Mouse (Mus musculus): Measurements from ENCODE around the gene Tlnrd1. TPM values are rescaled to one million over a fixed set of nuclear protein-coding genes. Genes with fewer than 3 reads are reported as not detected.

Gene Tlnrd1
- polyA plus RNA-seq, 1 experiment from 2014 or later: 9.4 TPM

GRCm38 (mm10) chr7:83869839-83870543, 14.1 kb downstream of the Tlnrd1 start:
- H3K9me3 ChIP-seq (ENCODE audit: control insufficient read depth, low read length): no peaks in the 10 kb centered on the region
- no peaks in the 10 kb centered on the region for H3K4me1 ChIP-seq (ENCODE audit: control insufficient read depth, insufficient read depth, low read length)
- no peak overlapping the region for H3K4me3 ChIP-seq (ENCODE audit: low read depth, low read length)
- no peak overlapping the region for H3K9ac ChIP-seq (replicated peaks; ENCODE audit: low read depth, low read length)
- no peak for ATAC-seq (ENCODE audit: low read depth)
- no peaks in the 10 kb centered on the region for H3K36me3 ChIP-seq (ENCODE audit: control insufficient read depth, insufficient read depth, low read length)
- WGBS: 38% methylated on average over 5 of the region's 5 CpGs
- H3K4me2 ChIP-seq (ENCODE audit: low read depth, low read length): no peak overlapping the region
- no peaks in the 10 kb centered on the region for H3K27me3 ChIP-seq (ENCODE audit: control insufficient read depth, insufficient read depth, low read length)
- H3K27ac ChIP-seq (ENCODE audit: low read depth, low read length): no peak overlapping the region

DNA sequence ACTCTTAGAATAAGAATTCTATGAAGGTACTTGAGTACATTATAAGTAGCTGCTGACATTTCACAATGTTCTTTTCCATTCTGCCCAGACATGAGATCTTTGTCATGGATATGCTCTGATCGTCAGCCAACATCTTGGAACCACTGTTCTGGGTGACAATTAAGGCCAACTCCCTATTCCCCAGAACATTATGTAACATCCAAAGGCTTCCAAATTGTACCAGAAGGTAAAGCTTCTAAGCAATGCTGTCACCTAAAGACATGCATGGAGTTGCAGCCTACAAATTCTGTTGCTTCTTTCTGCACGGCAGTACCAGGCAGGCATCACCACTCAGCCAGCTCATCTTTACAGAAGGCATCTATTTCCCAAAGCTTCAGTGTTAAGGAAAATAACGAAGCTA, 15.9 kb downstream of the Tlnrd1 start:
- Histone ChIP-seq H3K4me2 (ENCODE audit: low read depth, low read length) (no peak overlapping the region), H3K27me3 (ENCODE audit: control insufficient read depth, insufficient read depth, low read length) (no peaks in the 10 kb centered on the region), H3K9me3 (ENCODE audit: control insufficient read depth, low read length) (no peaks in the 10 kb centered on the region), H3K4me3 (ENCODE audit: low read depth, low read length) (no peak overlapping the region), H3K36me3 (ENCODE audit: control insufficient read depth, insufficient read depth, low read length) (no peaks in the 10 kb centered on the region), H3K4me1 (ENCODE audit: control insufficient read depth, insufficient read depth, low read length) (no peaks in the 10 kb centered on the region), H3K9ac (replicated peaks; ENCODE audit: low read depth, low read length) (no peak overlapping the region), H3K27ac (ENCODE audit: low read depth, low read length) (no peak overlapping the region)
- WGBS: 87% methylated on average over 3 of the region's 3 CpGs
- no peak for ATAC-seq (ENCODE audit: low read depth)

GRCm38 (mm10) chr7:83863554-83863953, 20.6 kb downstream of the Tlnrd1 start:
- Histone ChIP-seq H3K36me3 (ENCODE audit: control insufficient read depth, insufficient read depth, low read length) (no peaks in the 10 kb centered on the region), H3K4me1 (ENCODE audit: control insufficient read depth, insufficient read depth, low read length) (no peaks in the 10 kb centered on the region), H3K27ac (ENCODE audit: low read depth, low read length) (no peak overlapping the region), H3K9me3 (ENCODE audit: control insufficient read depth, low read length) (no peaks in the 10 kb centered on the region), H3K4me3 (ENCODE audit: low read depth, low read length) (no peak overlapping the region), H3K4me2 (ENCODE audit: low read depth, low read length) (no peak overlapping the region), H3K9ac (replicated peaks; ENCODE audit: low read depth, low read length) (no peak overlapping the region), H3K27me3 (ENCODE audit: control insufficient read depth, insufficient read depth, low read length) (no peaks in the 10 kb centered on the region)
- no peak for ATAC-seq (ENCODE audit: low read depth)
- 72% methylated on average over 2 of the region's 2 CpGs for WGBS

DNA sequence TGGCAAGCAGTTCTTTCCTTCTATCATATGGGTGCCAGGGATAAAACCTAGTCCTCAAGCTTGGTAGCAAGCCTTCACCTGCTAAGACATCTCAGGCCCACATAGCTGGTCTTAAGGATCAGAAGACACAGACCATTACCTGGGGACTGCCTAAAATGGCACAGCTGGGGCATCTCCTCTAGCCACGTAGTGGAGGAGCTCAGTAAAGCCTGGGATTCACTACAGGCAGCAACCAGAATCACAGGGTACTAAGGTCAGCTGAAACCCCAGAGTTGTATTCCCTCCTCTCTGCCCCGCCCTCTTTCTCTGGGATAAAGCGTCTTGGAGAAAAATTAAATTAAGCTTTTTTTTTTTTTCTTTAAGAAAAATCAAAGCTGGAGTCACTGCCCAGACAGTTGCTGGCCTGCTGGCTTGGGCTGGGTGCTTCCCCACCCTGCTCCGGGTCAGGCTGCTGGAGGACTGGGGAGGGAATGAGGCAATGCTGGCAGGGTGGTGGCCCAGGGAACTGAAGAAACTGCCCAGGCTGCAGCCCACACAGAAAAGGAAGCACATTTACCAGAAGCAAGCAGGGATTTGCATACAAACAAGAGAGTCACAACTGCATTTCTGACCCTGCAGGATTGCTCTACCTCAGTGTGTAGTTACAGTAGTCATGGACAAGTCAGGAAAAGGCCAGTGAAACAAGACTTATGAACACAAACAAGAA, 24.6 kb downstream of the Tlnrd1 start:
- WGBS: 66% methylated on average over 4 of the region's 4 CpGs
- H3K9me3 ChIP-seq (ENCODE audit: control insufficient read depth, low read length): no peaks in the 10 kb centered on the region
- H3K4me2 ChIP-seq (ENCODE audit: low read depth, low read length): no peak overlapping the region
- no peaks in the 10 kb centered on the region for H3K27me3 ChIP-seq (ENCODE audit: control insufficient read depth, insufficient read depth, low read length)
- H3K4me1 ChIP-seq (ENCODE audit: control insufficient read depth, insufficient read depth, low read length): no peaks in the 10 kb centered on the region
- H3K36me3 ChIP-seq (ENCODE audit: control insufficient read depth, insufficient read depth, low read length): no peaks in the 10 kb centered on the region
- H3K9ac ChIP-seq (replicated peaks; ENCODE audit: low read depth, low read length): no peak overlapping the region
- ATAC-seq (ENCODE audit: low read depth): no peak
- H3K27ac ChIP-seq (ENCODE audit: low read depth, low read length): no peak overlapping the region
- H3K4me3 ChIP-seq (ENCODE audit: low read depth, low read length): no peak overlapping the region

- Histone ChIP-seq H3K4me1 (ENCODE audit: control insufficient read depth, insufficient read depth, low read length) (no peaks in the 10 kb centered on the region), H3K9me3 (ENCODE audit: control insufficient read depth, low read length) (no peaks in the 10 kb centered on the region), H3K4me3 (ENCODE audit: low read depth, low read length) (no peak overlapping the region), H3K4me2 (ENCODE audit: low read depth, low read length) (no peak overlapping the region), H3K9ac (replicated peaks; ENCODE audit: low read depth, low read length) (no peak overlapping the region), H3K27ac (ENCODE audit: low read depth, low read length) (no peak overlapping the region), H3K27me3 (ENCODE audit: control insufficient read depth, insufficient read depth, low read length) (no peaks in the 10 kb centered on the region), H3K36me3 (ENCODE audit: control insufficient read depth, insufficient read depth, low read length) (no peaks in the 10 kb centered on the region)
- WGBS: 87% methylated on average over 3 of the region's 3 CpGs
- ATAC-seq (ENCODE audit: low read depth): no peak
Measured at GRCm38 (mm10) chr7:83857921-83858320, 26.2 kb downstream of the Tlnrd1 start.

DNA sequence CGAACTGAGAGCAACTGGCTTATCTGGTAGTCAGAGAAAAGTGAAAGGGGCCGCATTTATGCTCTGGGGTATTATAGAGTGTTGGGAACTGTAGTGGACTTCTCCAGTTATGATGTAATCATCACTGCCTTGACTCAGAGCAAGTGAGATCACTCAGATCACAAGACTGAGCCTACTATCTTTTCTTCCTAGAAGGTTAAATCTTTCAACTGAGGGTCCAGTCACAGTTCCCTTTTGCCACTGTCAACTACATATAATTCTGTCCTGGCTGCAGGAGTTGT, 27.0 kb downstream of the Tlnrd1 start:
- no peak overlapping the region for H3K9ac ChIP-seq (replicated peaks; ENCODE audit: low read depth, low read length)
- no peak for ATAC-seq (ENCODE audit: low read depth)
- H3K27me3 ChIP-seq (ENCODE audit: control insufficient read depth, insufficient read depth, low read length): no peaks in the 10 kb centered on the region
- WGBS: 93% methylated on average over 2 of the region's 2 CpGs
- H3K9me3 ChIP-seq (ENCODE audit: control insufficient read depth, low read length): no peaks in the 10 kb centered on the region
- no peak overlapping the region for H3K4me2 ChIP-seq (ENCODE audit: low read depth, low read length)
- no peaks in the 10 kb centered on the region for H3K36me3 ChIP-seq (ENCODE audit: control insufficient read depth, insufficient read depth, low read length)
- no peaks in the 10 kb centered on the region for H3K4me1 ChIP-seq (ENCODE audit: control insufficient read depth, insufficient read depth, low read length)
- H3K4me3 ChIP-seq (ENCODE audit: low read depth, low read length): no peak overlapping the region
- no peak overlapping the region for H3K27ac ChIP-seq (ENCODE audit: low read depth, low read length)

DNA sequence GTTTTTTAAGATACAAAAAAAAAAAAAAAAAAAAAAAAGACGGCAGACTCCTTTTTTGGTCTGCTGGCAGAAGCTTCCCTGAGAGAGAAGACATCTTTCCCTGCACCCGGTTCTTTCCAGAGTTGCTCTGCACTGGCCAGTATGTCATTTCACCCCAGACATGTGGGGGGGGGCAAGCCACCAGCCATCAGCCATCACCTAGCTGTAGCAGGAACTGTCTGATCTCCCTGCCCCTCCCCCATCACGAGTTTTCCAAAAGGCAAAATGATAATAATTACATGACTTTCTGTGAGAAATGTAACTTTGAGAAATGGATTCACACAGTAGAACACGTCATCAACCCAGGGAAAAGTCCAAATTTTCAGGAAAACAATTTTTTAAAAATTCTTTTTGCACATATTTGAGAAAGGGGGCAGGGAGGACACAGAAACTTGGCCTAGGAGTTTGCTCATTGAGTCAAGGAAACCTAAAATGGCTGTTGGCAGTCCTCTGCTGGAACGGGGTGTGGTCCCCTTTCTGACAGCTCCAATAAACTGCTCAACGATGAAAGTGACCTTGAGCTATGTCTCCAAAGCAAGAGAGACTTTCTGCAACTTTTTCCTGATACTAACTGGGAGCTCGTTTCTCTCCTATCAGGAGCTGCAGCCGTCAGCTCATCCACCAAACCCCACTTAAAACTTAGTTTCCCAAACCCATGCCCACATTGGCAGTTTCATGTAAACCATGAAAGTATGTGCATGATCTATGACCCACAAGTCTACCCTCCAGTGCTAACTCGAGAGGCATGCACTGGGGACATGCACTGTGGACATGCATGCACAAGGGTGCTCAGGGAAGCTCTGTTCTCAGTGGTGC, 27.5 kb downstream of the Tlnrd1 start:
- Histone ChIP-seq H3K27ac (ENCODE audit: low read depth, low read length) (no peak overlapping the region), H3K36me3 (ENCODE audit: control insufficient read depth, insufficient read depth, low read length) (no peaks in the 10 kb centered on the region), H3K4me3 (ENCODE audit: low read depth, low read length) (no peak overlapping the region), H3K27me3 (ENCODE audit: control insufficient read depth, insufficient read depth, low read length) (no peaks in the 10 kb centered on the region), H3K4me1 (ENCODE audit: control insufficient read depth, insufficient read depth, low read length) (no peaks in the 10 kb centered on the region), H3K9ac (replicated peaks; ENCODE audit: low read depth, low read length) (no peak overlapping the region), H3K9me3 (ENCODE audit: control insufficient read depth, low read length) (no peaks in the 10 kb centered on the region), H3K4me2 (ENCODE audit: low read depth, low read length) (no peak overlapping the region)
- no peak for ATAC-seq (ENCODE audit: low read depth)
- WGBS: 87% methylated on average over 9 of the region's 9 CpGs

GRCm38 (mm10) chr7:83855203-83855602, 28.9 kb downstream of the Tlnrd1 start:
- H3K4me1 ChIP-seq (ENCODE audit: control insufficient read depth, insufficient read depth, low read length): no peaks in the 10 kb centered on the region
- no peak overlapping the region for H3K4me2 ChIP-seq (ENCODE audit: low read depth, low read length)
- H3K4me3 ChIP-seq (ENCODE audit: low read depth, low read length): no peak overlapping the region
- no peak for ATAC-seq (ENCODE audit: low read depth)
- no peaks in the 10 kb centered on the region for H3K27me3 ChIP-seq (ENCODE audit: control insufficient read depth, insufficient read depth, low read length)
- no peaks in the 10 kb centered on the region for H3K9me3 ChIP-seq (ENCODE audit: control insufficient read depth, low read length)
- H3K36me3 ChIP-seq (ENCODE audit: control insufficient read depth, insufficient read depth, low read length): no peaks in the 10 kb centered on the region
- no peak overlapping the region for H3K27ac ChIP-seq (ENCODE audit: low read depth, low read length)
- no peak overlapping the region for H3K9ac ChIP-seq (replicated peaks; ENCODE audit: low read depth, low read length)
- 98% methylated on average over 1 of the region's 1 CpGs for WGBS
